Mouse (Mus musculus) heart, postnatal 10 days (tissue): ENCODE data around the gene Glyat. TPM values are rescaled to one million over a fixed set of nuclear protein-coding genes. Genes with fewer than 3 reads are reported as not detected.

Experiments used
- DNase-seq, 2 experiments: peaks; one replicate each; pipeline ENCODE4 v3.0.0; 2021
- intact Hi-C: fragments of 180-260 bp; cut with DNase I; formaldehyde crosslinking; loops from one replicate; pipeline ENCODE4 v1.15.1; 2025
- total RNA-seq, 2 experiments: library from RNA; stranded (reverse); gene quantifications; 2 replicates each; pipeline ENCODE4 v1.2.3; 2021

The Glyat gene
- total RNA-seq, 2 experiments from 2014 or later, result not detected

DNA sequence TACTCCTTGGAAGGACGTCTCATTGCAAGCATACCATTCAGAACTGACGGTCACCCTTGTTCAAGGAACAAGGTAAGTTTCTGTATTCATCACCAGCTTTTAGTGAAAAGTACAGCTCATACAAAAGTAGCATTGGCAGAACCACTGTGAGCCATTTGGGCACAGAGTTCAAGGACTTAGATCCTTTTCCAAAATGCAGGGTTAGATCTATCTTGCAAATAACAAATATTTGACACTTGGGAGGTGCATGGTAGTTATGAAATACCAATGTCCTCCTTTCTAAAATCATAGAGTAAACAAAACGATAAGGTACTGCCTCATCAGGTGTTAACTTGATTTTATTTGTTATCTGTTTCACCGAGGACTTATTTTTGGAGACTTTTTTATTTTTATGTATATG is 37.9 kb downstream of the Glyat start:
- intact Hi-C loops, result no loop called here
- DNase-seq, result no peak

- no peak for DNase-seq
- intact Hi-C loops, result no loop called here
Observed at GRCm38 (mm10) chr19:12677812-12678211, 44.7 kb downstream of the Glyat start, which contains the start of gene Olfr1443. Gene Olfr1443 (plus strand): TSS chr19:12678112.

- no peak for DNase-seq
- intact Hi-C loops, result no loop called here
Observed at GRCm38 (mm10) chr19:12684638-12685037, 51.5 kb downstream of the Glyat start.

- intact Hi-C loops, result no loop called here
- DNase-seq, result no peak
Observed at GRCm38 (mm10) chr19:12685231-12685630, 52.1 kb downstream of the Glyat start.

DNA sequence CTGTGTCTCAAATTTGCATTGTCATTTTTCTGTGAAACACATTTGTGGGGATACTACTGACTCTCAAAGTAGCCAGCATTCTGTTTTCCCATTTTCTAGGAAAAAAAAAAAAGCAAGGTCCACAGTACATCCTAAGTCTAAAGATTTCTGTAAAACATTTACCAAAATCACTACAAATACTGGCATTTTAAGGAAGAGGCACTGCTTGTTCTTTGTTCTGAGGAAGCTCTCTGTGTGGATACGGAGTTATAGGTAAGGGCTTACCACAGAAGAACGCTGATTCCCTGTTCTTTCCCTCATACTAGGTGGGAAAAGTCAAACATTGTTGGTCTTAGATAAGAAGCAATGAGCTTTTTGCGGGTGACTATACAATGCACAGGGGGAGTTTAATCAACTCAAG is 62.5 kb downstream of the Glyat start, which contains the start of gene Keg1:
Gene Keg1 (plus strand): TSS at position 197 of the 400 bp plus-strand sequence.
- DNase-seq, result no peak
- intact Hi-C loops, result no loop called here

DNA sequence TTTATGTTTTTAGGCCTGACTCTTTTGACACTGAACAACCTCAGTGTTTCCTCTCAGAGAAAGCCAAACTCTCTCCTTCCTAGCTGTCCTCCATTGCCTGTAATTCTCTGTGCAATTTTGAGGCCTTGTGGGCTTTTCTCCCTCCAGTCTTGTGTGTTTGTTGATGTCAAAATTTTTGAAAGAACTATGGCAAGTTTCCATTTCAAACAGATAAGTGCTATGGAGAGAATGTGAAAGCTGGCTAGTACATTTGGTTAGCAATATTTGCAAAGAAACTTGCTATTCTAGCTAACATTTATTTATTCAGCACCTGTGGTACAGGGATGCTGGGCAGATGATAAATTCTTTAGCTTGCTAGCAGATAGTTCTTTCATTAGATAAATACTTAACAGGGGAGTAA is 63.1 kb downstream of the Glyat start:
- no peak for DNase-seq
- intact Hi-C loops, result no loop called here

Other genes starting within 250 kb of the Glyat start
- not detected for gene Olfr1440, start 246.0 kb upstream of the Glyat start, total RNA-seq
- not detected for gene Olfr1441, start 215.9 kb upstream of the Glyat start, total RNA-seq
- not detected for gene Pfpl, start 205.4 kb upstream of the Glyat start, total RNA-seq
- 1 to 10 TPM; 4.8 to 5.3 TPM for gene Mpeg1, start 172.5 kb upstream of the Glyat start, total RNA-seq
- gene Dtx4, start 131.9 kb upstream of the Glyat start, total RNA-seq, result 10 to 100 TPM in 1 of 2 experiments, 1 to 10 TPM in 1; 9.6 to 10.7 TPM
- 10 to 100 TPM in 1 of 2 experiments, 1 to 10 TPM in 1; 9.8 to 12.1 TPM for gene Fam111a, start 87.6 kb upstream of the Glyat start, total RNA-seq
- not detected for gene Gm4952, start 33.3 kb upstream of the Glyat start, total RNA-seq
- gene Olfr1442, start 37.1 kb downstream of the Glyat start, total RNA-seq, result not detected
- gene Olfr1443, start 44.8 kb downstream of the Glyat start, total RNA-seq, result not detected
- not detected for gene Keg1, start 62.5 kb downstream of the Glyat start, total RNA-seq
- 1 to 10 TPM; 1.5 to 2.9 TPM for gene Cntf, start 132.3 kb downstream of the Glyat start, total RNA-seq
- gene Zfp91, start 162.8 kb downstream of the Glyat start, total RNA-seq, result 10 to 100 TPM; 76.3 to 76.4 TPM
- 1 to 10 TPM in 1 of 2 experiments, under 1 TPM in 1; 0.99 to 1.1 TPM for gene Lpxn, start 162.9 kb downstream of the Glyat start, total RNA-seq
- gene Gm5244, start 213.4 kb downstream of the Glyat start, total RNA-seq, result not detected
- not detected for gene Olfr1444, start 224.0 kb downstream of the Glyat start, total RNA-seq